Mouse (Mus musculus) small intestine, adult 10 weeks (tissue): ENCODE measurements around the gene Neb. TPM values are rescaled to one million over a fixed set of nuclear protein-coding genes. Genes with fewer than 3 reads are reported as not detected.

Experiments used
- polyA plus RNA-seq: library from polyadenylated mRNA; stranded (reverse); fragments of 350-450 nt; fragmentation: Illumina TruSeq; extraction: RNeasy Lipid Tissue Mini Kit (QIAGEN cat#74804); gene quantifications from one replicate; pipeline ENCODE4 v1.2.3, GENCODE M21; 2014; ENCODE audit warnings: low replicate concordance

The Neb gene
- 0.41 TPM for polyA plus RNA-seq

GRCm38 (mm10) chr2:52378448-52378804, at the start of gene Neb:
Neb (minus strand) TSS chr2:52378474.

GRCm38 (mm10) chr2:52424747-52425522, 46.7 kb upstream of the Neb start, which contains the start of gene Arl5a:
Arl5a (minus strand) TSS chr2:52424901.

Other genes starting within 250 kb of the Neb start
- gene Arl5a, start 46.4 kb upstream of the Neb start, polyA plus RNA-seq: 219 TPM